Mouse (Mus musculus): ENCODE measurements around the gene Rgs8.

- TF ChIP-seq CTCF (IDR thresholded peaks at IDR 0.05; ENCODE audit: low read depth) (no peak), EP300 (IDR thresholded peaks at IDR 0.05; ENCODE audit: low read depth) (no peak)
These were observed 59.8 kb downstream of the Rgs8 start for GRCm38 (mm10) chr1:153712633-153713032.

All from liver, embryonic 14.5 days (tissue).